Mouse (Mus musculus): Measurements from ENCODE around the gene Dennd5b.

The Dennd5b gene

GRCm38 (mm10) chr6:149100174-149101075, 1.1 kb downstream of the Dennd5b start:
- DNase-seq (ENCODE audit: low read depth), result no peak

- DNase-seq (ENCODE audit: low read depth), result no peak
Measured at GRCm38 (mm10) chr6:149098993-149099392, 2.5 kb downstream of the Dennd5b start.

GRCm38 (mm10) chr6:149097276-149097675, 4.2 kb downstream of the Dennd5b start:
- no peak for DNase-seq (ENCODE audit: low read depth)

- DNase-seq (ENCODE audit: low read depth), result no peak
Measured at GRCm38 (mm10) chr6:149096233-149096632, 5.2 kb downstream of the Dennd5b start.

- no peak for DNase-seq (ENCODE audit: low read depth)
Measured at GRCm38 (mm10) chr6:149095389-149095788, 6.1 kb downstream of the Dennd5b start.

GRCm38 (mm10) chr6:149094555-149094954, 6.9 kb downstream of the Dennd5b start:
- DNase-seq (ENCODE audit: low read depth), result no peak

GRCm38 (mm10) chr6:149093465-149093864, 8.0 kb downstream of the Dennd5b start:
- no peak for DNase-seq (ENCODE audit: low read depth)

- DNase-seq (ENCODE audit: low read depth), result no peak
Measured at GRCm38 (mm10) chr6:149092406-149092805, 9.1 kb downstream of the Dennd5b start.

GRCm38 (mm10) chr6:149077136-149077808, 24.2 kb downstream of the Dennd5b start:
- DNase-seq (ENCODE audit: low read depth), result no peak

GRCm38 (mm10) chr6:149073854-149074253, 27.6 kb downstream of the Dennd5b start:
- no peak for DNase-seq (ENCODE audit: low read depth)

- no peak for DNase-seq (ENCODE audit: low read depth)
Measured at GRCm38 (mm10) chr6:149072873-149073272, 28.6 kb downstream of the Dennd5b start.

- DNase-seq (ENCODE audit: low read depth), result no peak
Measured at GRCm38 (mm10) chr6:149070592-149071124, 30.8 kb downstream of the Dennd5b start.

- DNase-seq (ENCODE audit: low read depth), result no peak
Measured at GRCm38 (mm10) chr6:149063382-149063781, 38.1 kb downstream of the Dennd5b start.

- no peak for DNase-seq (ENCODE audit: low read depth)
Measured at GRCm38 (mm10) chr6:149060670-149061387, 40.7 kb downstream of the Dennd5b start.

GRCm38 (mm10) chr6:149057947-149058391, 43.5 kb downstream of the Dennd5b start:
- peak; percentile 6 for DNase-seq (ENCODE audit: low read depth)

GRCm38 (mm10) chr6:149054780-149055179, 46.7 kb downstream of the Dennd5b start:
- no peak for DNase-seq (ENCODE audit: low read depth)

GRCm38 (mm10) chr6:149050978-149051723, 50.3 kb downstream of the Dennd5b start:
- DNase-seq (ENCODE audit: low read depth), result no peak

GRCm38 (mm10) chr6:149040099-149040498, 61.4 kb downstream of the Dennd5b start:
- no peak for DNase-seq (ENCODE audit: low read depth)

- DNase-seq (ENCODE audit: low read depth), result no peak
Measured at GRCm38 (mm10) chr6:149032198-149032597, 69.3 kb downstream of the Dennd5b start.

- no peak for DNase-seq (ENCODE audit: low read depth)
Measured at GRCm38 (mm10) chr6:149031377-149031776, 70.1 kb downstream of the Dennd5b start.

GRCm38 (mm10) chr6:149018431-149018830, 83.0 kb downstream of the Dennd5b start:
- DNase-seq (ENCODE audit: low read depth), result no peak
